Mouse (Mus musculus) adrenal gland, adult 2 months (tissue): ENCODE results near the gene Nt5c3b. TPM values are rescaled to one million over a fixed set of nuclear protein-coding genes. Genes with fewer than 3 reads are reported as not detected.

ENCODE experiments used
- DNase-seq: peaks from one replicate; pipeline ENCODE4 v3.0.0; 2021
- long read RNA-seq: library from polyadenylated mRNA; stranded (forward); transcript quantifications from one replicate; pipeline ENCODE4 v2.0.0, GENCODE M21; 2021
- polyA plus RNA-seq: library from polyadenylated mRNA; depleted of rRNA; stranded (reverse); fragments of >200 nt; gene quantifications from 2 replicates; pipeline ENCODE4 v1.2.3, GENCODE M21; 2012; rRNA removed
- total RNA-seq, 2 experiments: library from RNA; stranded (reverse); gene quantifications; 2 replicates each; pipeline ENCODE4 v1.2.3; 2021

The Nt5c3b gene
- 10 to 100 TPM; 54.3 to 58.7 TPM for total RNA-seq
- polyA plus RNA-seq: 43.0 and 46.0 TPM in 2 replicates
- long read RNA-seq, transcript Nt5c3b-201 (9 exons, 1,399 nt): major isoform, 36 of 51 reads
- long read RNA-seq, partial matches to known transcripts: 2 of 51 reads
- long read RNA-seq, other reads (novel, unspliced or antisense): 5 of 51 reads

- DNase-seq: no peak
Observed at GRCm38 (mm10) chr11:100441797-100442196, at the start of gene Nt5c3b, which contains the start of gene Klhl10. Gene Nt5c3b, minus strand, starts transcription at chr11:100441808. Gene Klhl10, plus strand, starts transcription at chr11:100441917.

- DNase-seq: no peak
Observed at GRCm38 (mm10) chr11:100490951-100491350, 49.3 kb upstream of the Nt5c3b start.

DNA sequence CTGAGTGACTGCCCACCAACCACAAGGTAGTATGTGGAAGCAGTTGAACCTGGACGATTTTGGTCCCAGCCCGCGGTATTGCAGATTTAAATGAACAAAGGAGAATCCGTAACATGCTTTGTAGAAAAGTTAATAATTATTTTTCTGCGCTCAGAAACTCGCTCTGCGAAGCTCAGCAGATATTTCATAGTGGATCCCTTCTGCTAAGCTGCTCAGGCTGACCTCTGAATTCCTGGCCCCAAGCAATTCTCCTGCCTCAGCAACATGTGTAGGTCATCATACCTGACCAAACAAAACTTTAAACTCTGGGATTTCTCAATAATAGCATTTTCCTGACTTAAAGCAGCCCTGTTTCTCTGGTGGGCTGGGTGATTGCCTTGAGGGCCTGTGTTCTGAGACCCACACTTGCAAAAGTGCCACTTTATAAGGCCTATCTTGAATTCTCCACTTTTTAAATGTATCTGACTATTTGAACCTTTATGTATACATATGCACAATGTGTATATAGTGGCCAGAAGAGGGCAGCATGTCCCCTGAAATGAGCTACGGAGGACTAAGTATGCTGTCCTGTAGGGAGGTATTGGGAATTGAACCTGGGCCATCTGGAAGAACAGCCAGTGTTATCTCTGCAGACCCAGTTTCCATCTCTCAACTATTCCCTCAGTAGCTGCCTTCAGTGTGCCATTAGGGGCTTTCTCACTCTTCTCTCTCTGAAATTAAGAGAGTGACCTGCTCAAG lies 44.4 kb upstream of the Nt5c3b start:
- DNase-seq: no peak

DNA sequence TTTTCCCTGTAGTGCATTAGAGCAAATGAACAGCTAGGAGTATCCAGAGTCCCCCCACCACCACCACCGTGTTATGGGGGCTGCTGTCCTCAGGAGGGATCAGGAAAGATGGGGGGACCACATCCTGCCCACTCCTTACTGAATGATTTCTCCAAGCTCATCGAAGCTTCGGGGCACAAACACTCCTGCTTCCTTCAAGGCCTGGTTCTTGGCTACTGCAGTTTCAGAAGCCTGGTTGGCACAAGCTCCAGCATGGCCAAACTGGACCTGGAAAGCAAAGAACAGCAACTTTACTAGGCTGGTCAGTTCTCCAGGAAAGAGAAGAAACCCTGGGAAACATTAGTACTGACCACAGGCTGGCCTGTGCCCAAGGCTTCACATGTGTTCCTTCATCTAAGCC lies 42.9 kb upstream of the Nt5c3b start:
- DNase-seq: no peak

DNA sequence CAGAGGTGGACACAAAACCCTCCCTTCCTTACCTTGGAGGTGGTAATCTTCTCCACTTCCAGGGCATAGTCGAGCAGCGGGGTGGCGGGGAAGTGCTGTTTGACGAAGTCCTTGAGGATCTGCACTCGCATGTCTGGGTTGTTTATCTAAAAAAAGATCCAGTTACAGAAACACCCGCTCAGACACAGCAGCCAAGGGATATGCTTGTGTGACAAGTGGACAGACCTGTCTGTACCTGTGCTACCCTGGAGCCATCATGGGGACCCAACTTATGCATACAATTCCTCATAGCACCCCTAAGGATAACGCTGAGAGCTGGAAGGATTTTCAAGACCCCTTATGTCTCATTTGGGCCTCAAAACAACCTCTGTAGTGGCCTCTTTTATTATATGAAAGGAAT lies 37.5 kb upstream of the Nt5c3b start:
- DNase-seq: no peak

DNA sequence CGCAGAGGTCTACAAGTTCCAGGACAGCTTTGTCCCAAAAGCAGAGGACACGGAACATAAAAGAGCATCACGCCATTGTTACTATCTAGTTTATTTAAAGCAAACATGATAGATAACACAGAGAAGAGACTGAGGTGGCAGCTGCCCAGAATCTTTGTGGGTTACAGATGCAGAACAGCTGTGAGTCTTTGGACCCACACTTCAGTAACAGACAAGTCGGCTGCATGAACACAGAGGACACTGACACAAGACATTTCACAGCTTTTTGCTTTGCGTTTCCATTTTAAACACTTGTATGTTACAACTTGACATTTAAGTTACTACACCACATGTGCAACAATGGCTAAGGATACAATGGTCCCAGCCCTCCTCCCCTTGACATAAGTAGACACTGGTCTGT lies 34.7 kb upstream of the Nt5c3b start:
- DNase-seq: no peak

GRCm38 (mm10) chr11:100472935-100473295 lies 31.3 kb upstream of the Nt5c3b start:
- DNase-seq: no peak

DNA sequence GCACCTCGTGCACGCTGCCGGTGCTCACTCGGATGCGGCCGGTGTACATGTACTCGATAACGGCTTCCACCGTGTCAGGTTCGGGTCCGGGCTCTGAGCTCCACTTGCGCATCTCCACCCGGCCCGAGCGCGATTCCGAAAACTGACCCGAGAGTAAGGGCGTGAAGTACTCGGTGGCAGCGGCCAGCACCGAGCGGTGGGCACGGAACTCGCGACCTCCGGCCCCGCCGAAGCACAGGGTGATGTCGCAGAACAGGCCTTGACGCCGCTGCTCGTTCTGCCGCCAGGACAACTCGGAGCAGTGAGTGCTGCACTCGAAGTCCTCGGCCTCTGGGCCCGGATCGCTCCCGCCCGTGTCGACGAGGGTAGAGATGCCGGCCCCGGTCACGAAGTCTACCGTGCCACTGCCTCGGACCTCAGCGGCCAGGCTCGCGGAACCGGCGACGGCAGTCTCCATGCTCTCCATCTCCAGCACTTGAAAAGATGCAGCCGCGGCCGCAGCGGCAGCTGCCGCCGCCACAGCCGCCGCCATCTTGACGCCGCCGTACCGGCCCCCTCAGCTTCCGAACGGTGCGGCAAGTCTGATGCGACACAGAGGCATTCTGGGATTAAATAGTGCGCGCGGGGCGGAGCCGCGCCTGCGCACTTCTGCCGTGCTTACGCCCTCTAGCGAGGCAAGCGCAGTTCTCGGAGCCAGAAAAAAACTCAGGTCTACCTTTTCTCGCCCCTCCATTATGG lies 30.8 kb upstream of the Nt5c3b start, which contains the start of gene Klhl11:
Gene Klhl11, minus strand, starts transcription at position 545 of the 738 bp plus-strand sequence.
- DNase-seq: peak; percentile 94

DNA sequence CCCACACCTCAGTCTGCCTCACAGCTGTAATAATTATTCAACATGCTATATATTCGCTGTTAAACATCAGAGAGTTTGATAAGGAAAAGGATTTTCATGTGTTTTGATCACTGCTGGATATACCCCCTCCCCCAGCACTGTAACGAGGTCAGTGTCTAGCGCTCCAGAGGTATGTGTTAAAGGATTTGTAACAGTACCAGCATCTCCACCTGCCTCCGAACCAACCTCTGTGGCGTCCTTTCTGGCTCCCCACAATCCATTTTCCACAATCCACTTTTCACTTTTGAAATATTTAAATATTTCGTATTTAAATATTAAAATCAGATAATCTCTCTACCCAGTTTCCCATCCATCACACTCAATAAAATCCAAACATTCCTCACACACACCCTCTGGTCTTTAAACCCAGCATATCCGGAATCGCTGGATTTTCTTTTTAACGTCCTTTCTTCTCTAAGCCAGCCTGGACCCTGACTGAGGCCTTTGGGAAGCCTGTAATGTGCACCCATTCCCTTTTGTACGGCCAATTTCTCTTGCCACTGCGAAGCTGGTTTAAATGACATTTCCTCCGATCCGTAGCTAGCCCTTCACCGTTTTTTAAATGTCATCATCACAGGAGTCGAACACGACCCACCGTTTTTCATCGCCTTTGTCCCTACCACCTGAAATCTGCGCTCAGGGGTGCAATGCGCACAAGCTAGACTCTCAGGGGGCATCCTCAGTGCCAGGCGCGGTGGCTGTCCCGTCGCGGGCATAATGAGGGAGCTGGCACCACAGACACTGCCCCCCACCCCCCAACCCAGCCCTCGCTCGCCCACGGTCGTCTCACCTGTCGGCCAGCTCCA lies 30.0 kb upstream of the Nt5c3b start:
- DNase-seq: no peak

DNA sequence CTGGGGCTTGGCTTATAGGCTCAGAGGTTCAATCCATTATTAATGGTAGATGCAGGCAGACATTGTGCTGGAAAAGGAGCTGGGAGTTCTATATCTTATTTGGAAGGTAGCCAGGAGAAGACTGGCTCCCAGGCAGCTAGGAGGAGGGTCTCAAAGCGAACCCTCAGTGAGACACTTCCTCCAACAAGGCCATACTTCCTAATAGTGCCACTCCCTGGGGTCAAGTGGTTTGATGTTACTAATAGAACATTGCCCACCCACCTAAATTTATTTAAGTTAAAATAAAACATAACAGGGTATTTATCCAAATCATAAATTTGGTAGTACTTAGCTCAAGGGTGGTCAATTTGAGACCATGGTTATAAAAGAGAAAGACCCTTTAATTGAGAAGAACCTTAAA lies 24.2 kb upstream of the Nt5c3b start:
- DNase-seq: no peak

- DNase-seq: no peak
Observed at GRCm38 (mm10) chr11:100465229-100465792, 23.7 kb upstream of the Nt5c3b start.

- DNase-seq: no peak
Observed at GRCm38 (mm10) chr11:100462699-100463098, 21.1 kb upstream of the Nt5c3b start.

DNA sequence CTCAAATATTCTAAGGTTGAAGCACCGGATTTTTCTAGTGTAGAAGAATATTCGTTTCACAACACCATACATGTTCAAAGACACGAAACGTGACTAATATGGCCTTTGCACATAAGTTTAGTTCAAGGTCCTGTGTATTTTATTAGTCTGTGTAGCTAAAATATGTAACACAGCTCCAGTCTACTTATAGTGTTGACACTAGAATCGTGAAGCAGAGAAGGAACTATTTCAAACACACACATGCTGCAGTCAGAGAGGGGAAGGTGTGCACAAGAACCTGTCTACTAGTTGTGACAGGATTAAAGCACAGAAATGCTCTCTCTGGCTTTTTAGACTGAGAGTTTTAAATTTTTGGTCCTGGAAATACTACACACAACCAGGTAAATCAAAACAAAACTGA lies 16.1 kb upstream of the Nt5c3b start:
- no peak for DNase-seq

GRCm38 (mm10) chr11:100457247-100457646 lies 15.6 kb upstream of the Nt5c3b start:
- DNase-seq: no peak

DNA sequence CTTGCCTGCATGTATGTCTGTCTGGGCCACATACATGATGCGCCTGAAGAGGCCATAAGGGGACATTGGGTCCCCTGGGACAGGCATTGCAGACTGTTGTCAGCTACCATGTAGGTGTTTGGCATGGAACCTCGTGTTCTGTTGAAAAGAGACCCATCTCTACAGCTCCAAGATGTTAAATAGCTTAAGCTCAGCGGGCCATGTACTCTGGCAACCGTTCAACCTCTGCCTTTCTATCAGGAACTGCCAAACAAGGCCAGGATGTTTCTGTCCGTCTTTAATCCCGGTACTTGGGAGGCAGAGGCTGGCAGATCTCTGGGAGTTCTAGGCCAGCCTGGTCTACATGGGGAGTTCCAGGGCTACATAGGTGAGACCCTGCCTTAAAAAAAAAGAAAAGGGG lies 1.0 kb upstream of the Nt5c3b start:
- DNase-seq: no peak

DNA sequence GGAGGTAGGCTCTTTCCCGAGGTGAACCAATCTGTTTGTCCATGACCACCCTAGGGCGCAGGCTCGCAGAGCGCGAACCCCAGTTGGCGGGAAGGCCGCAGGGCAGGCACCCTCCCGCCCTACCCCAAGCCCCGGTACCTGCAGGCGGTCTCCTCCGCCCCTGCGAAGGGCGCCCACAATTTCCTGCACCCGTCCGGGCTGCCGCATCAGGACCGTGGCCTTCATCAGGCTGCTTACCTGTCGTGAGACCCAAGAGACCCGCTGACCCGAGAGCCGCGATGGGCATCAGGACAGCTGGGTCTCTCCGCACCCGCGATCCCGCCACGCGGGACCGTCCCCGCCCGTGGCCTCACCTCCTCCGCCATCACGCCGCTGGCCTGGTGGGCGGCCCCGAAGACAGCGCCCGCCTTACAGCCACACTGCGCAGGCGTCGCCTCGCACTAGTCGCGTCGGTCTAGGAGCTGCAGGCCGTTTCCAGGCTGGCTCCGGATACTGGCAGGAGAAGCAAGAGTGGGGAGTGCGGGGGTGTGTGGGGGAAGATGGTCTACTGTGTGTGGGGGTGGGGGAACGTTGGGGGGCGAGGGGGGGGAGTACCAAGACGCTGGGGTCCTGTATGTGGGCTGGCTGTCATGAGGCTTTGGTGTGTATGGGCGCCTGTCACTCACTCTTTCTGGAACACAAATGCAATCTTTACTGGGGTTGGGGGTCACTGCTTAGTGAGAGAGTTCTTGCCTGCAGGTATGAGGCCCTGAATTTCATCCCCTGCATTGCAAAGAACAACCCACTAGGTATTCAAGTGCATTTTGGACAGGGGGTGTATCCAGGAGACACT lies 701 bp downstream of the Nt5c3b start:
- peak; percentile 92 for DNase-seq

DNA sequence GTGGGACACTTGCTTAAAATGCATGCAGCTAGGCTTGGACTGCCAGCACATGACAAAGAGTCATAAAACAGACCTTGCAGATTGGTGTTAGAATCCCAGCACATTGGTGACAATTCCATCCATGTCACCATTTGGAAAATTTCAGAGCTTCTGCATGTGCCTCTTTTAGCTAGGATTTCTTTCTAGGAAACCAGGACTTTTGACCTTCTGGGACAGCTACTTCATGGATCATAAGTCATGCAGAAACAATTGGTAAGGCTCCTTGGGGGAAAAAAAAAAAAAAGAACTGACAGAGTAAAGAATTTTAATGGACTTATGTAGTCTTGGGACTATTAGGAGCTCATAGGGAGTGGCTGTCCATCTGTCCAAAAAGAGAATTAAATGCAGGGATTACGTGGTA lies 3.7 kb downstream of the Nt5c3b start:
- DNase-seq: no peak

- DNase-seq: no peak
Observed at GRCm38 (mm10) chr11:100435678-100436246, 5.8 kb downstream of the Nt5c3b start.

DNA sequence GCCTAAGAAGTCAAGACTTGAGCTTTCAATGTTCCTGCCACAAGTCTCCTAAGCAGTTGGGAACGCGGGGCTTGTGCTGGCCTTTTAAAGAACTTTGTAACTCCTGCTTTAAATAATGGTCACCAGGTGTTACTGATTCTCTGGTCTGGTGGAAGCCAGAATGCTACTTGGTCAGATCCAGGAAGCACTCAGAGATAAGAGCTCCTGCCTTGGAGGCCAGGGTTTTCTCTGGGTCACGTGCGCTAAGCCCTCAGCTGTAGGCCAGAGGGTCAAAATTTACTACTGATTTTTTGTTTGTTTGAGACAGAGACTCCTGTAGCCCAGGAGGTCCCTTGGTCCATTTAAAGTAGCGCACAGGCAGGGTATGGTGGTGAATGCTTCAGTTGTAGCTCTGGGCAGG lies 9.6 kb downstream of the Nt5c3b start:
- no peak for DNase-seq

DNA sequence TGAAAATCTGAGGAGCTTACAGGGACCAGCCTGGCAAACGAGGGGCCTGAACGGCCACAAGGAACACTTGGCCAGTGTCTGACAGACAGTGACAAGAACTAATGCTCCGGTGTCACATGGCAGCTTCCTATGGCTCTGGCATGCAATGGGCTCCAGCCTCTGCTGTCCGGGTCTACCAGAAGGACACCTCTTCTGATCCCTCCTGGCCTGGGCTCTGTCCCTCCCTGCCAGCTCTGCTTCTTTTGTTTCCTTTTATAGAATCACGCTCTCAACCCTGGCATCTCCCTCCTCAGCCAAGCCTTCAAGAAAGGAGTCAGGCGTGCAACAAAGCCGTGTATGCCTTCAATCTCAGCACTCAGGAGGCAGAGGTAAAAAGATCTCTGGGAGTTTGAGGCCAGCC lies 11.6 kb downstream of the Nt5c3b start:
- DNase-seq: no peak
